Comparison of ENCODE assay signal across 8 mouse cellular contexts in the genomic region with DNA sequence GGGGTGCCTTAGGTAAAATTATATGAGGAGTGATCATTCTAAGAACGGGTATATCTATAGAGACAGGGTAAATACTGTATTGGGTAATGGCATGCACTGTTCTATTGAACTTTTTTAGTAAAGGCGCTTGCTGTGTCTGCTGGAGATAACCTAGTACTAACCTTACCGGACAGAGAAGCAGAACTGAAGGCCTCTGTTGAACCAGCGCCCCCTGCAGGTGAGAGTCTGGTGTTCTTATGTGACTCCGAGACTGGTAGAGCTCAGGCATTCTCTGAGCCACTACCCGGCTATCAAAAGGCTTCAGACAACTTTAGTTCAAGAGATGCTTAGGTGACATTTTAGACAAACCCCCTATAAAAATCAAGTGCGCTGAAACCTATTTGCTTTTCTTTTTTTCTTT. TPM values are rescaled to one million over a fixed set of nuclear protein-coding genes. Genes with fewer than 3 reads are reported as not detected.
DNase-seq lines count a peak whose midpoint lies in the region; TF ChIP-seq lines count a peak whose summit lies in the region.

No protein-coding gene starts in this region.

- H3K4me1 ChIP-seq in E14TG2a.4 (replicated peaks; ENCODE audit: low read depth, low read length) = peaks cover 44% of the 10 kb centered on the region

- H3K9me3 ChIP-seq in E14TG2a.4 (ENCODE audit: low read length) = no peaks in the 10 kb centered on the region

- peaks cover 11% of the 10 kb centered on the region; the same call in 1 of the 2 replicates for H3K27me3 ChIP-seq in E14TG2a.4 (ENCODE audit: insufficient read depth, low read length)

- H3K36me3 ChIP-seq in E14TG2a.4 (ENCODE audit: insufficient read depth, low read length) = no peaks in the 10 kb centered on the region

- intact Hi-C loops in heart, postnatal 25 days (cut with DNase I) = no loop called here

- DNase-seq in heart, adult 11 months = peak; percentile 80
- DNase-seq in heart, postnatal 25 days (ENCODE audit: low spot score) = no peak
- peak; percentile 60 for DNase-seq in c-Kit-positive CD71-positive TER-119-positive erythroid progenitor cells, embryonic 14.5 days (ENCODE audit: low spot score)
- peak; percentile 11 to 23 for DNase-seq in gastrocnemius, adult 8-10 months (ENCODE audit: low spot score in 2 of 2)
- peak; percentile 16 for DNase-seq in left cerebral cortex, adult 11 months (ENCODE audit: low spot score)
- DNase-seq in natural killer cell, adult 2 months (ENCODE audit: low spot score in 2 of 2) = peak; percentile 18 to 56
- DNase-seq in thymus, postnatal 4 days = peak; percentile 88

- no peak overlapping the region for H3K4me3 ChIP-seq in E14TG2a.4 (replicated peaks; ENCODE audit: low read length)

- peak; percentile 58 for TF ChIP-seq CTCF in E14TG2a.4 (conservative IDR thresholded peaks at IDR 0.05; ENCODE audit: low read length)

RNA-seq across cellular contexts. Expression of gene D130043K22Rik, which starts 17.6 kb away (rescaled TPM):
- total RNA-seq in heart, postnatal 25 days (2021) = not detected
- total RNA-seq in gastrocnemius, adult 8-10 months (2022) = not detected

RNA-seq across cellular contexts. Expression of gene Tdp2, which starts 31.0 kb away (rescaled TPM):
- 10 to 100 TPM; 12.9 to 15.5 TPM for total RNA-seq in heart, postnatal 25 days (2021)
- total RNA-seq in gastrocnemius, adult 8-10 months (2022) = 1 to 10 TPM; 7.2 to 9.8 (median 8.1) TPM

RNA-seq across cellular contexts. Expression of gene Acot13, which starts 31.2 kb away (rescaled TPM):
- total RNA-seq in heart, postnatal 25 days (2021) = 100 to 1,000 TPM; 422 to 431 TPM
- total RNA-seq in gastrocnemius, adult 8-10 months (2022) = 100 to 1,000 TPM; 129 to 137 (median 136) TPM
